Mouse (Mus musculus) thymus, adult 2 months (tissue): ENCODE results near the gene Actn1. TPM values are rescaled to one million over a fixed set of nuclear protein-coding genes. Genes with fewer than 3 reads are reported as not detected.

ENCODE experiments used
- DNase-seq: peaks from one replicate; pipeline ENCODE4 v3.0.0; 2021
- H3K27ac ChIP-seq: fragments of 200-500 bp; 2 replicates; pipeline ENCODE4 v1.5.1; 2012; ENCODE audit warnings: low read length, control low read depth; ENCODE audit not compliant: control insufficient read depth, insufficient read depth
- H3K27me3 ChIP-seq: fragments of 200-500 bp; 2 replicates; pipeline ENCODE4 v1.6.1; 2012; ENCODE audit warnings: mild to moderate bottlenecking, low read length, moderate library complexity, mixed read lengths; ENCODE audit not compliant: control insufficient read depth, insufficient read depth
- H3K36me3 ChIP-seq: fragments of 200-500 bp; 2 replicates; pipeline ENCODE4 v1.6.1; 2012; ENCODE audit warnings: mild to moderate bottlenecking, low read length, moderate library complexity; ENCODE audit not compliant: control insufficient read depth, insufficient read depth
- H3K4me1 ChIP-seq: fragments of 200-500 bp; replicated peaks from 2 replicates; pipeline ENCODE4 v1.6.1; 2012; ENCODE audit warnings: low read length; ENCODE audit not compliant: control insufficient read depth, insufficient read depth
- H3K4me3 ChIP-seq: fragments of 200-500 bp; 2 replicates; pipeline ENCODE4 v1.5.1; 2012; ENCODE audit warnings: mild to moderate bottlenecking, low read length, control low read depth, moderate library complexity; ENCODE audit not compliant: control insufficient read depth, insufficient read depth
- CTCF ChIP-seq: fragments of 200-500 bp; IDR thresholded peaks from 2 replicates; pipeline ENCODE4 v1.5.1; 2012; ENCODE audit warnings: mild to moderate bottlenecking, control low read depth, low read length, moderate library complexity, borderline replicate concordance; ENCODE audit not compliant: control insufficient read depth, poor library complexity, insufficient read depth; ENCODE audit errors: extremely low read depth
- POLR2A ChIP-seq: fragments of 200-500 bp; IDR thresholded peaks from 2 replicates; pipeline ENCODE4 v1.6.1; 2012; ENCODE audit warnings: mild to moderate bottlenecking, low read length, control low read depth, moderate library complexity; ENCODE audit not compliant: control insufficient read depth, poor library complexity, insufficient read depth; ENCODE audit errors: extremely low read depth
- WGBS: fragments of 180-500 bp; shearing (Covaris S2); methylation state at CpG from one replicate; pipeline ENCODE4 v1.1.7; 2018; 5-methylcytosine and 5-hydroxymethylcytosine counted together
- polyA plus RNA-seq: library from polyadenylated mRNA; depleted of rRNA; stranded (reverse); fragments of >200 nt; gene quantifications from 2 replicates; pipeline ENCODE4 v1.2.3, GENCODE M21; 2012

Gene Actn1
- polyA plus RNA-seq, 1 experiment: 153 TPM

- Histone ChIP-seq H3K4me3 (no peak overlapping the region), H3K4me1 (peaks cover 9% of the 10 kb centered on the region), H3K27me3 (no peaks in the 10 kb centered on the region), H3K27ac (no peak overlapping the region), H3K36me3 (no peaks in the 10 kb centered on the region)
- WGBS: 98% methylated on average over 12 of the region's 12 CpGs
- TF ChIP-seq POLR2A: no peak
- TF ChIP-seq CTCF: no peak
- DNase-seq: no peak
Measured at GRCm38 (mm10) chr12:80136264-80136930, 123.8 kb downstream of the Actn1 start.

DNA sequence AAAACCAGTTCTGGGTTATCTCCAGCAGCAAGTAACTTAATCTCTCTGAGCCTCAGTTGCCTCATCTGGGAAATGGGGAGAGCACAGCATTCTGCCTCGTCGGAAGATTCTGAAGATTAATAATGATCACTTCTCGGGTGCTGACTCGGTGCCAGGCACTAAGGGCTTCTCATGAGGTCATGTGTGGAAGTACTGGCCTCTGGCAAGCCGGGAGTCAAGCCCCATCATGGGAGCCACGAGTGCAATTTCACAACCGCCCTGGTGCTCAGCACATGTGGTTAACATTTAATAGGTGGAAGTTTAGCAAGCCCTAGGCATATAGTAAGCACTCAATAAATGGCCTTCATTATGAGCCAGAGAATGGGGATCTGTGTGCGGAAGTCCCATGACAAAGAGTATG lies 125.0 kb downstream of the Actn1 start:
- H3K4me1 ChIP-seq: peaks cover 19% of the 10 kb centered on the region
- H3K27ac ChIP-seq: no peak overlapping the region
- 95% methylated on average over 8 of the region's 8 CpGs for WGBS
- no peaks in the 10 kb centered on the region for H3K36me3 ChIP-seq
- no peak overlapping the region for H3K4me3 ChIP-seq
- TF ChIP-seq CTCF (no peak), POLR2A (no peak)
- no peak for DNase-seq
- H3K27me3 ChIP-seq: no peaks in the 10 kb centered on the region

DNA sequence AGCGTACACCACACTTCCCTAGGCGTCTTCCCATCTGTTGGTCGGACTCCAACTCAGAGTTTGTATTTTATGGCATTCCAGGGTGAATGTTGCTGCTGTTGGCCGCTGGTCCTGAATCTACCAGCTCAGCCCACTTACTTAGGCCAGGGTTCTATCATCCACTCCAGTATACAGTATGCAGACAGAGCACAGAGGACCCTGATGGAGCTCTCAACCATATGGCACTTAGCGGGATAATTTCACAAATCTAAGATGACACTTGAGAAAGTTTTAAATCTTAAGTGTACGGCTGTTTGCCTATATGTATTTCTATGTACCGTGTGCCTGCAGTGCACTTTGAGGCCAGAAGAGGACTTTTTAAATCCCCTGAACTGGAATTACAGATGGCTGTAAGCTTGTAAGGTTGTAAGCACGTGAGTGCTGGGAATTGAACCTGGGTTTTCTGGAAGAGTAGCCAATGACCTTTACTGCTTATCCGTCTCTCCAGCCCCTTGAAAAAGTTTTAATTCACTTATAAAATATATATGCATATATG lies 127.1 kb downstream of the Actn1 start:
- TF ChIP-seq POLR2A (no peak), CTCF (no peak)
- no peak overlapping the region for H3K27ac ChIP-seq
- no peaks in the 10 kb centered on the region for H3K27me3 ChIP-seq
- WGBS: 54% methylated on average over 9 of the region's 9 CpGs
- H3K4me3 ChIP-seq: no peak overlapping the region
- H3K36me3 ChIP-seq: no peaks in the 10 kb centered on the region
- peaks cover 28% of the 10 kb centered on the region for H3K4me1 ChIP-seq
- DNase-seq: no peak

DNA sequence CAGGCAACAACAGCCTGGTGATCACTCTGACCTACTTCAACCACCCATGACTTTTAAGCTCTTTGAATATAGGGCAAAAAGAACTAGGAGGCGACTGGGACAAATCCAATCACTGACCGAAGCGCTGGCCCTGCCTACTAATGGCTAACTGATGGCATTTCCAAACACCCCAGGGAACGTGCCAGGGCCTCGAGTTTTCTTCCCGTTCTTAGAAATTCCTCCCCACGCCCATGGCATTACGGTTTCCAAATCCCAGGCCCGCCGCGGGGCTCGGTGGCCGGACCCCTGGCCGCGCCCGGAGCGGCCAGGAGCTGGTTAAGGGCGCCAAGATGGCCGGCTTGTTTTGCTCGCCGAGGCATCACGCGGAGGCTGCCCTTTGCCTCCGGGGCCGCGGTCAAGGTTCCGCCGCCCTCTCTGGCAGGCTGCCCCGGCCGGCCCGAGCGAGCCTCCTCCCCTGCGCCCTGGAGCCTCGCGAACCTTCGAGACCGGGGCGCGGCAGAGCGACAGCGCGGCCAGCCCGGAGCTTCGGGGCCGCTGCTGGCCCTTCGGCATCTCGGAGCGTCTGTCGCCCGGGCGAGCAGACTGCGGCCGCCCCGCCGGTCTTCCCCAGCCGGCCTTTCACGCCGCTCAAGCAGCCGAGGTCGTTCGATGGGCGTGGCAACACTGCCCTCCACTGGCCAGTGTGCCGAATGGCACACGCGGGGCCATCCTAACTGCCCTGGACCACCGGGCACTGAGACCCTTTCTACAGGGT lies 127.7 kb downstream of the Actn1 start:
- no peaks in the 10 kb centered on the region for H3K27me3 ChIP-seq
- WGBS: 2% methylated on average over 66 of the region's 66 CpGs
- DNase-seq: peak; percentile 71
- TF ChIP-seq CTCF: peak; percentile 99
- TF ChIP-seq POLR2A: peak; percentile 43; the same call in 1 of the 2 replicates
- peak overlapping the region; percentile 87 for H3K27ac ChIP-seq
- H3K4me1 ChIP-seq: peaks cover 28% of the 10 kb centered on the region
- H3K36me3 ChIP-seq: no peaks in the 10 kb centered on the region
- H3K4me3 ChIP-seq: peak overlapping the region; percentile 88

DNA sequence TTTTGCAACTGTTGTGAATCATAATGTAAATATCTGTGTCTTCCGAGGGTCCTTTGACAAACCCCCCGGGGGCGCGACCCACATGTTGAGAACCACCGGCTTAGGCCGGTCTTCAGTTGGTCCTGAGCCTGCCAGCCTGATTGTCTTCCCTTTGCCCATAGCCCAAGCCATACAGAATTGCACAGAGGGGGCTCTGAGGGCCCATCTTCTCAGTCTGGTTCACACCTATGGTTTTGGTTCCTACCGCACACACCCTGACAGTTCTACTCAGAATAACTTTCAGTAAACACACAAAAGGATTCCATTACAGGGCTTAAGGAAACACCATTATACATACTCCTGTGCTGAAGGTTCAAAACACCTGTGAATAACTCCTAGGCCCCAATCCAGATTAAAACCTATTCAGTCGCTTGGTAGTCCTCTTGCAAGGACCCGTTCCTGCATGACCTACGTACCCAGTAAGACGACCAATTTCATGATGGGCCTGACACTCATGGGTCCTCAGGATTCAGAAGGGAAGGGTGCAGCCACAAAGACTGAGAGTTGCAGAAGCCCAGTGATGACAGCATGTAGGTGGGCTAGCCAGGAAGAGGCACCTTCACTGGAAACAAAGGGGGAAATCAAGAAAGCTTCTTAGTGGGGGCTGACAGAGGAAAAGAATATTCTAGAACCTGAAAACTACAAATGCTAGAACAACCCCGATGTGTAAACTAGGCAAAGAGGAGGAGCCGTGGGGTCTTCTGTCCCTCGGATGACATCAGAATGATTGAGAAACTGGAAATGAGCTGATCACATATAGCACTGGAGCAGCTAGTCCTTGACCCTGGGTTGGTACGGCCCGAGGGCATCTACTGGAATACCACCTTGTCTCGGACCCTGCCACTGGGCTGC lies 128.6 kb downstream of the Actn1 start:
- Histone ChIP-seq H3K4me3 (peak overlapping the region; percentile 88), H3K4me1 (peaks cover 28% of the 10 kb centered on the region), H3K27ac (peak overlapping the region; percentile 87), H3K27me3 (no peaks in the 10 kb centered on the region), H3K36me3 (no peaks in the 10 kb centered on the region)
- TF ChIP-seq POLR2A (no peak), CTCF (no peak)
- 57% methylated on average over 17 of the region's 17 CpGs for WGBS
- DNase-seq: peak; percentile 21
